Mouse (Mus musculus) myocyte (in vitro differentiated cells): ENCODE data around the gene Wnt6.

Experiments used
- CEBPB ChIP-seq: IDR thresholded peaks from 2 replicates; pipeline ENCODE4 v1.6.1; 2011; ENCODE audit warnings: mild to moderate bottlenecking, moderate library complexity; ENCODE audit not compliant: poor library complexity, insufficient read depth, severe bottlenecking
- E2F4 ChIP-seq: IDR thresholded peaks from one replicate; pipeline ENCODE4 v1.6.1; 2011; ENCODE audit warnings: mild to moderate bottlenecking, control low read depth, moderate library complexity; ENCODE audit not compliant: insufficient read depth
- MYOD1 ChIP-seq, 3 experiments: IDR thresholded peaks; one replicate each; pipeline ENCODE4 v1.6.1; 2011; ENCODE audit warnings: control low read depth in 2 of 3, low read depth in 2 of 3, mild to moderate bottlenecking in 2 of 3, moderate library complexity in 1 of 3; ENCODE audit not compliant: insufficient read length in 2 of 3, control insufficient read depth in 1 of 3
- MYOG ChIP-seq, 3 experiments: IDR thresholded peaks; one replicate each; pipeline ENCODE4 v1.6.1; 2011; ENCODE audit warnings: control low read depth in 2 of 3, low read depth in 2 of 3, mild to moderate bottlenecking in 2 of 3; ENCODE audit not compliant: insufficient read length in 2 of 3, control insufficient read depth in 1 of 3, insufficient read depth in 1 of 3
- POLR2A ChIP-seq: IDR thresholded peaks from one replicate; pipeline ENCODE4 v1.6.1; 2011; ENCODE audit warnings: low read depth, mild to moderate bottlenecking, control low read depth, moderate library complexity; ENCODE audit not compliant: insufficient read length
- TCF12 ChIP-seq: IDR thresholded peaks from one replicate; pipeline ENCODE4 v1.6.1; 2011; ENCODE audit warnings: mild to moderate bottlenecking, control low read depth; ENCODE audit not compliant: poor library complexity, insufficient read depth, severe bottlenecking
- TCF3 ChIP-seq: IDR thresholded peaks from one replicate; pipeline ENCODE4 v1.6.1; 2011; ENCODE audit warnings: low read depth, control low read depth; ENCODE audit not compliant: insufficient read length
- USF1 ChIP-seq: IDR thresholded peaks from one replicate; pipeline ENCODE4 v1.6.1; 2011; ENCODE audit warnings: low read depth, mild to moderate bottlenecking, control low read depth, moderate library complexity

- TF ChIP-seq POLR2A, result no peak
- TF ChIP-seq MYOD1 (IDR thresholded peaks at IDR 0.05; ENCODE audit: control insufficient read depth in 1 of 3, insufficient read length in 2 of 3, low read depth in 2 of 3), result peak in 1 of 3 experiments; percentile 18
- no peak for TF ChIP-seq CEBPB
- TF ChIP-seq MYOG (IDR thresholded peaks at IDR 0.05; ENCODE audit: control insufficient read depth in 1 of 3, insufficient read depth in 1 of 3, insufficient read length in 2 of 3, low read depth in 2 of 3), result peak in 2 of 3 experiments; percentile 5 to 58
- no peak for TF ChIP-seq TCF12
- TF ChIP-seq TCF3, result no peak
- TF ChIP-seq E2F4, result no peak
- no peak for TF ChIP-seq USF1
These were observed 19.5 kb upstream of the Wnt6 start for GRCm38 (mm10) chr1:74752150-74752549.
